Mouse (Mus musculus): Measurements from ENCODE around the gene Ctsg. TPM values are rescaled to one million over a fixed set of nuclear protein-coding genes. Genes with fewer than 3 reads are reported as not detected.
"Not testable (repeated sequence)": the region's sequence is repeated elsewhere in the genome, so short reads cannot be mapped to it uniquely, and the experiment has no call there.

Gene Ctsg
- polyA plus RNA-seq (2012; ENCODE audit: insufficient read depth, insufficient read length, missing spikeins), result not detected in 2 replicates

- H3K4me1 ChIP-seq (ENCODE audit: control insufficient read depth, insufficient read depth, insufficient read length, low read length), result no peaks in the 10 kb centered on the region
- no peak within 1 kb of the TSS for H3K4me3 ChIP-seq (ENCODE audit: insufficient read depth, low read depth, low read length)
- no peak within 1 kb of the TSS for H3K27ac ChIP-seq (replicated peaks; ENCODE audit: low read depth, low read length)
Measured at GRCm38 (mm10) chr14:56102386-56102785, at the start of gene Ctsg. Gene Ctsg (minus strand): TSS chr14:56102574.

GRCm38 (mm10) chr14:56133675-56134074 lies 31.3 kb upstream of the Ctsg start:
- H3K4me1 ChIP-seq (ENCODE audit: control insufficient read depth, insufficient read depth, insufficient read length, low read length); H3K4me3 ChIP-seq (ENCODE audit: insufficient read depth, low read depth, low read length); H3K27ac ChIP-seq (replicated peaks; ENCODE audit: low read depth, low read length): not testable (repeated sequence)

- H3K4me1 ChIP-seq (ENCODE audit: control insufficient read depth, insufficient read depth, insufficient read length, low read length); H3K4me3 ChIP-seq (ENCODE audit: insufficient read depth, low read depth, low read length): not testable (repeated sequence)
Measured at GRCm38 (mm10) chr14:56132508-56132907, 30.1 kb upstream of the Ctsg start, which contains the start of gene Gzmd. Gene Gzmd (minus strand): TSS chr14:56132608.

GRCm38 (mm10) chr14:56128341-56128740 lies 26.0 kb upstream of the Ctsg start:
- H3K4me3 ChIP-seq (ENCODE audit: insufficient read depth, low read depth, low read length), result no peak overlapping the region
- no peaks in the 10 kb centered on the region for H3K4me1 ChIP-seq (ENCODE audit: control insufficient read depth, insufficient read depth, insufficient read length, low read length)

More at GRCm38 (mm10) chr14:56132508-56132907, 30.1 kb upstream of the Ctsg start, which contains the start of gene Gzmd:
- H3K27ac ChIP-seq (replicated peaks; ENCODE audit: low read depth, low read length), result not testable (repeated sequence)

GRCm38 (mm10) chr14:56123516-56123915 lies 21.1 kb upstream of the Ctsg start:
- Histone ChIP-seq H3K27ac (replicated peaks; ENCODE audit: low read depth, low read length) (no peak overlapping the region), H3K4me3 (ENCODE audit: insufficient read depth, low read depth, low read length) (no peak overlapping the region), H3K4me1 (ENCODE audit: control insufficient read depth, insufficient read depth, insufficient read length, low read length) (no peaks in the 10 kb centered on the region)

More at GRCm38 (mm10) chr14:56128341-56128740, 26.0 kb upstream of the Ctsg start:
- no peak overlapping the region for H3K27ac ChIP-seq (replicated peaks; ENCODE audit: low read depth, low read length)

- Histone ChIP-seq H3K27ac (replicated peaks; ENCODE audit: low read depth, low read length) (no peak within 1 kb of the TSS), H3K4me1 (ENCODE audit: control insufficient read depth, insufficient read depth, insufficient read length, low read length) (no peaks in the 10 kb centered on the region), H3K4me3 (ENCODE audit: insufficient read depth, low read depth, low read length) (no peak within 1 kb of the TSS)
Measured at GRCm38 (mm10) chr14:56120525-56120924, 18.2 kb upstream of the Ctsg start, which contains the start of gene Gzme. Gene Gzme (minus strand): TSS chr14:56120625.

GRCm38 (mm10) chr14:56115531-56116310 lies 13.3 kb upstream of the Ctsg start:
- H3K27ac ChIP-seq (replicated peaks; ENCODE audit: low read depth, low read length); H3K4me1 ChIP-seq (ENCODE audit: control insufficient read depth, insufficient read depth, insufficient read length, low read length); H3K4me3 ChIP-seq (ENCODE audit: insufficient read depth, low read depth, low read length): not testable (repeated sequence)

- H3K27ac ChIP-seq (replicated peaks; ENCODE audit: low read depth, low read length), result no peak overlapping the region
- H3K4me1 ChIP-seq (ENCODE audit: control insufficient read depth, insufficient read depth, insufficient read length, low read length), result no peaks in the 10 kb centered on the region
- H3K4me3 ChIP-seq (ENCODE audit: insufficient read depth, low read depth, low read length), result no peak overlapping the region
Measured at GRCm38 (mm10) chr14:56105447-56106180, 3.2 kb upstream of the Ctsg start.

GRCm38 (mm10) chr14:56105016-56105415 lies 2.6 kb upstream of the Ctsg start:
- no peak overlapping the region for H3K27ac ChIP-seq (replicated peaks; ENCODE audit: low read depth, low read length)
- no peaks in the 10 kb centered on the region for H3K4me1 ChIP-seq (ENCODE audit: control insufficient read depth, insufficient read depth, insufficient read length, low read length)
- H3K4me3 ChIP-seq (ENCODE audit: insufficient read depth, low read depth, low read length), result no peak overlapping the region

GRCm38 (mm10) chr14:56103452-56103851 lies 1.1 kb upstream of the Ctsg start:
- no peak overlapping the region for H3K4me3 ChIP-seq (ENCODE audit: insufficient read depth, low read depth, low read length)
- no peak overlapping the region for H3K27ac ChIP-seq (replicated peaks; ENCODE audit: low read depth, low read length)
- no peaks in the 10 kb centered on the region for H3K4me1 ChIP-seq (ENCODE audit: control insufficient read depth, insufficient read depth, insufficient read length, low read length)

- Histone ChIP-seq H3K4me3 (ENCODE audit: insufficient read depth, low read depth, low read length) (no peak overlapping the region), H3K27ac (replicated peaks; ENCODE audit: low read depth, low read length) (no peak overlapping the region), H3K4me1 (ENCODE audit: control insufficient read depth, insufficient read depth, insufficient read length, low read length) (no peaks in the 10 kb centered on the region)
Measured at GRCm38 (mm10) chr14:56098940-56099339, 3.4 kb downstream of the Ctsg start.

- Histone ChIP-seq H3K27ac (replicated peaks; ENCODE audit: low read depth, low read length) (no peak overlapping the region), H3K4me1 (ENCODE audit: control insufficient read depth, insufficient read depth, insufficient read length, low read length) (no peaks in the 10 kb centered on the region)
Measured at GRCm38 (mm10) chr14:56097597-56097996, 4.8 kb downstream of the Ctsg start.

GRCm38 (mm10) chr14:56093353-56093752 lies 9.0 kb downstream of the Ctsg start:
- H3K4me1 ChIP-seq (ENCODE audit: control insufficient read depth, insufficient read depth, insufficient read length, low read length), result no peaks in the 10 kb centered on the region
- H3K27ac ChIP-seq (replicated peaks; ENCODE audit: low read depth, low read length), result no peak overlapping the region
- H3K4me3 ChIP-seq (ENCODE audit: insufficient read depth, low read depth, low read length), result no peak overlapping the region

More at GRCm38 (mm10) chr14:56097597-56097996, 4.8 kb downstream of the Ctsg start:
- H3K4me3 ChIP-seq (ENCODE audit: insufficient read depth, low read depth, low read length), result no peak overlapping the region

GRCm38 (mm10) chr14:56086711-56087110 lies 15.7 kb downstream of the Ctsg start:
- Histone ChIP-seq H3K27ac (replicated peaks; ENCODE audit: low read depth, low read length) (no peak overlapping the region), H3K4me3 (ENCODE audit: insufficient read depth, low read depth, low read length) (no peak overlapping the region), H3K4me1 (ENCODE audit: control insufficient read depth, insufficient read depth, insufficient read length, low read length) (no peaks in the 10 kb centered on the region)

GRCm38 (mm10) chr14:56085167-56085566 lies 17.2 kb downstream of the Ctsg start, which contains the start of gene Mcpt8:
Gene Mcpt8 (minus strand): TSS chr14:56085273.
- H3K27ac ChIP-seq (replicated peaks; ENCODE audit: low read depth, low read length), result no peak within 1 kb of the TSS
- H3K4me3 ChIP-seq (ENCODE audit: insufficient read depth, low read depth, low read length), result no peak within 1 kb of the TSS
- no peaks in the 10 kb centered on the region for H3K4me1 ChIP-seq (ENCODE audit: control insufficient read depth, insufficient read depth, insufficient read length, low read length)
